Mouse (Mus musculus) G1E (cell line): ENCODE results near the gene Arhgap33. TPM values are rescaled to one million over a fixed set of nuclear protein-coding genes. Genes with fewer than 3 reads are reported as not detected.
A peak's percentile ranks its signal among the peaks of the same experiment; 100 is the strongest.

Source experiments
- ATAC-seq: 2 replicates; pipeline ENCODE4 v1.8.0; 2016; ENCODE audit warnings: mild to moderate bottlenecking; ENCODE audit not compliant: insufficient number of reproducible peaks, poor library complexity, low FRiP score, severe bottlenecking; ENCODE audit errors: extremely low read depth
- DNase-seq: peaks from one replicate; pipeline ENCODE4 v3.0.0; 2012; ENCODE audit warnings: low spot score
- H3K27me3 ChIP-seq: 2 replicates; pipeline ENCODE4 v1.6.1; 2012; ENCODE audit warnings: mild to moderate bottlenecking, low read length, inconsistent platforms; ENCODE audit not compliant: insufficient read depth
- H3K36me3 ChIP-seq: replicated peaks from 2 replicates; pipeline ENCODE3; 2012; ENCODE audit warnings: mild to moderate bottlenecking, inconsistent platforms
- H3K4me1 ChIP-seq: 2 replicates; pipeline ENCODE4 v1.6.1; 2012; ENCODE audit warnings: low read depth, low read length, inconsistent platforms, mixed read lengths; ENCODE audit not compliant: insufficient read depth
- H3K4me3 ChIP-seq: 2 replicates; pipeline ENCODE4 v1.5.1; 2012; ENCODE audit warnings: low read depth, mild to moderate bottlenecking, inconsistent platforms, low read length, moderate library complexity, mixed read lengths
- H3K9me3 ChIP-seq: replicated peaks from 2 replicates; pipeline ENCODE4 v1.6.1; 2012; ENCODE audit warnings: inconsistent platforms
- CTCF ChIP-seq: IDR thresholded peaks from 2 replicates; pipeline ENCODE4 v1.5.1; 2012; ENCODE audit warnings: low read depth, low read length, inconsistent platforms, mixed read lengths
- GATA1 ChIP-seq: IDR thresholded peaks from 2 replicates; pipeline ENCODE4 v1.6.1; 2012; ENCODE audit warnings: borderline replicate concordance, low read length, inconsistent platforms, mixed read lengths
- GATA2 ChIP-seq: IDR thresholded peaks from 2 replicates; pipeline ENCODE4 v1.6.1; 2012; ENCODE audit warnings: low read depth, low read length, inconsistent platforms, borderline replicate concordance
- POLR2AphosphoS5 ChIP-seq: IDR thresholded peaks from 2 replicates; pipeline ENCODE4 v1.6.1; 2012; ENCODE audit warnings: low read depth, low read length, inconsistent platforms; ENCODE audit not compliant: insufficient replicate concordance
- TAL1 ChIP-seq: conservative IDR thresholded peaks from 2 replicates; pipeline ENCODE4 v1.6.1; 2012; ENCODE audit warnings: low read depth, low read length, inconsistent platforms, mixed read lengths
- polyA plus RNA-seq: library from polyadenylated mRNA; stranded (reverse); fragments of >175 nt; gene quantifications from 2 replicates; pipeline ENCODE4 v1.2.3, GENCODE M21; 2012
- total RNA-seq, 2 experiments: library from RNA; stranded (forward) in 1 of 2; stranded (reverse) in 1 of 2; fragments of 200-1000 nt in 1 of 2; fragments of >200 nt in 1 of 2; fragmentation: Nextera tagmentation in 1 of 2; gene quantifications; 2 replicates each; pipeline ENCODE4 v1.2.3; 2014 to 2017

The Arhgap33 gene
- total and polyA plus RNA-seq, 3 experiments, result 5.0 to 40.3 (median 16.5) TPM

- Histone ChIP-seq H3K4me1 (peaks cover 41% of the 10 kb centered on the region), H3K9me3 (no peaks in the 10 kb centered on the region), H3K4me3 (peak overlapping the region; percentile 78), H3K27me3 (no peaks in the 10 kb centered on the region), H3K36me3 (peaks cover 72% of the 10 kb centered on the region)
- no peak for TF ChIP-seq CTCF
- TF ChIP-seq POLR2AphosphoS5, result no peak
- TF ChIP-seq GATA2, result no peak
- TF ChIP-seq TAL1, result no peak
- no peak for TF ChIP-seq GATA1
- DNase-seq, result no peak
- ATAC-seq, result no peak
Measured at GRCm38 (mm10) chr7:30553021-30553589, 18.2 kb upstream of the Arhgap33 start.

- H3K27me3 ChIP-seq, result no peaks in the 10 kb centered on the region
- peak within 1 kb of the TSS; percentile 78 for H3K4me3 ChIP-seq
- DNase-seq (peak; percentile 96), ATAC-seq (peak; percentile 94)
- H3K4me1 ChIP-seq, result peaks cover 35% of the 10 kb centered on the region
- H3K36me3 ChIP-seq, result peaks cover 70% of the 10 kb centered on the region
- no peaks in the 10 kb centered on the region for H3K9me3 ChIP-seq
- TF ChIP-seq GATA2, result no peak
- TF ChIP-seq GATA1, result no peak
- TF ChIP-seq CTCF, result no peak
- TF ChIP-seq POLR2AphosphoS5, result 0 out of 2 replicates have a peak, but pooled peaks have one; percentile 60
Measured at GRCm38 (mm10) chr7:30552102-30553020, 17.5 kb upstream of the Arhgap33 start, which contains the start of the genes Hspb6 and Proser3. Hspb6 (plus strand) TSS chr7:30552178. Proser3 (minus strand) TSS chr7:30552299.

- no peaks in the 10 kb centered on the region for H3K27me3 ChIP-seq
- peaks cover 35% of the 10 kb centered on the region for H3K4me1 ChIP-seq
- no peaks in the 10 kb centered on the region for H3K9me3 ChIP-seq
- peaks cover 66% of the 10 kb centered on the region for H3K36me3 ChIP-seq
- ATAC-seq, result peak; percentile 45; the same call in 1 of the 2 replicates
- DNase-seq, result no peak
- TF ChIP-seq TAL1 (no peak), CTCF (no peak)
- H3K4me3 ChIP-seq, result peak overlapping the region; percentile 78
Measured at GRCm38 (mm10) chr7:30551445-30552101, 16.7 kb upstream of the Arhgap33 start.

GRCm38 (mm10) chr7:30550603-30551002, 15.7 kb upstream of the Arhgap33 start:
- no peak for DNase-seq
- H3K36me3 ChIP-seq, result peaks cover 66% of the 10 kb centered on the region
- TF ChIP-seq CTCF, result no peak
- TF ChIP-seq POLR2AphosphoS5, result no peak
- no peak for TF ChIP-seq GATA1
- TF ChIP-seq GATA2, result no peak
- TF ChIP-seq TAL1, result no peak
- no peaks in the 10 kb centered on the region for H3K27me3 ChIP-seq
- no peaks in the 10 kb centered on the region for H3K9me3 ChIP-seq
- H3K4me1 ChIP-seq, result peaks cover 43% of the 10 kb centered on the region
- H3K4me3 ChIP-seq, result no peak overlapping the region
- no peak for ATAC-seq

GRCm38 (mm10) chr7:30549880-30550279, 15.0 kb upstream of the Arhgap33 start:
- Histone ChIP-seq H3K4me3 (no peak overlapping the region), H3K27me3 (no peaks in the 10 kb centered on the region), H3K9me3 (no peaks in the 10 kb centered on the region), H3K36me3 (peaks cover 62% of the 10 kb centered on the region), H3K4me1 (peaks cover 48% of the 10 kb centered on the region)
- DNase-seq, result no peak
- no peak for TF ChIP-seq GATA1
- TF ChIP-seq GATA2, result no peak
- no peak for TF ChIP-seq POLR2AphosphoS5
- no peak for TF ChIP-seq TAL1
- no peak for TF ChIP-seq CTCF
- no peak for ATAC-seq

- DNase-seq, result peak; percentile 58
- H3K36me3 ChIP-seq, result peaks cover 73% of the 10 kb centered on the region
Measured at GRCm38 (mm10) chr7:30544327-30544726, 9.5 kb upstream of the Arhgap33 start.

More at GRCm38 (mm10) chr7:30544327-30544726, 9.5 kb upstream of the Arhgap33 start:
- TF ChIP-seq TAL1 (peak; percentile 69), GATA2 (no peak)
- peak; percentile 84 for ATAC-seq
- Histone ChIP-seq H3K27me3 (no peaks in the 10 kb centered on the region), H3K9me3 (no peaks in the 10 kb centered on the region), H3K4me1 (peaks cover 30% of the 10 kb centered on the region), H3K4me3 (no peak overlapping the region)
